Mouse (Mus musculus) ovary, postnatal 36 days (tissue): ENCODE measurements around the gene Comt.

Experiments used
- DNase-seq: peaks from one replicate; pipeline ENCODE4 v3.0.0; 2022; ENCODE audit warnings: low spot score, mixed read lengths

Comt gene

DNA sequence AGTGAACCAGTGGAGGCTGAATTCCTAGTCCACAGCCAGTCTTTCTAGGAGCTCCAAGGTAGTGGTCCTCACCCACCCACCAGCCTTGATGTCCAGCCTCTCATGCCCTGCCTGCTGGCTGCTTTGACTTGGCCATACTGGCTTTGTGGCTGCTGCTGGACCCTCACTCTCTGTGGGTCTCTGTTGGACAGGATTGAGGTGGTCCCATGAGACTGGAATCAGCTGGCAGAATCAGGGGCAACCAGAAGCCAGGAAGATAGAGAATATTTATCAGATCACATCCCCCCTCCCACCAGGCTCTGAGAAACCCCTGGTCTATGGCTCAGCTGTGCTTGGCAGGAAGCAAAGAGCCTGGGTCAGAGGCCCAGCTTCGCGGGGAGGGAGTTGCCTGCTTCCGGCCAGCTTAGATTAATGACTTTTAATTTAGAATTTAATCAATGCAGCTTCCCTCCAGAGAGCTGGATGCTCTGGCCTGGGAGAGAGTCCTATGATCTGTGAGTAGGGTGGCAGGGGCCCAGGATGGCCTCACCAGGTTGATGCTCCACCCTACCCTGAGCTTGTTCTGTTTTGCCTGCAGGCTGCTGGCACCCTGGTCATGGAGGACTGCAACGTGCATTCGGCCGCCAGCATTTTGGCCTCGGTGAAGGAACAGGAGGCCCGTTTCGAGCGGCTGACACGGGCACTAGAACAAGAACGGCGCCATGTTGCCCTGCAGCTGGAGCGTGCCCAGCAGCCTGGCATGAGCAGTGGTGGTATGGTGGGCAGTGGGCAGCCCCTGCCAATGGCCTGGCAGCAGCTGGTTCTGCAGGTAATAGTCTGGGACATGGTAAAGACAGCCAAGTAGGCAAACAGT, 37.8 kb downstream of the Comt start:
- peak; percentile 5 for DNase-seq

DNA sequence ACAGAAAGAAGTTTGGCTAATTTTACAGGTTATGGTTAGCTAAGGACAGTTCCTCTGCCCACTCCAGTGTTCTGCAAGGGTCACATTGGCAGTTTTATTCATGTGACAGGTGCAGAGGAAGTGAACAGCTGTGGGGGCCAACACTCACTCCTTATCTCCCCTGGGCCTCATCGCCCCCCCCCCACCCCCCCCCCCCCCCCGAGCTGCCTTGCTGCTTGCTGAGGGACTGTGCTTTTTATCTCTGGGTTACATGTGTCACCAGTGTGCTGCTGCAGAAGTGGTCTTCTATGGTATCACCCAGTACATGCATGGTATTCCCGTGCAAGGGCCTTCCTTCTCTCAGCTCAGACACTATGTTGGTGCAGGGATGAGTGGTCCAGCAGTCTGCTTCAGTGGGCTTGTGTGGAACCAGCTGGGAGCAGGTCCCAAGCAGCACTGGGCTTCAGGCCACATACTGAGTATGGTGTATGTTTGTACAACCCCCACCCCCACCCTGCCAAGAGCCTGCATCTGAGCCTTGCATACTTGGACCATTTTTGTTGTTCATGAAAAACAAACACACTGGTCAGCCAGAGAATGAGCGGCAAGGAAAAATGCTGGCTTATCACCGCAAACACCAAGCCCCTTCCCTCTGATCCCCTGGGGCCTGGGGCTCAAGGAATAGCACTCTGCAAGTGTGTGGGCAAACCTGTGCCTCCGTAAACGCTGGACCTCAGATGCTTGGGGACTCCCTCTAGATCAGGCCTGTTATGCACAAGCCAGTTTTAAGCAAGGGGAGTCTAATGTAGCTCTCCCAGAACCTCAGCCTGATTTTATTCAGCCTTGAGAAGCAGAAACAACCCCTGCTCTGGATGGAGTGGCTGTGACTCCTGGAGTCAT, 38.7 kb downstream of the Comt start:
- DNase-seq, result peak; percentile 4

DNA sequence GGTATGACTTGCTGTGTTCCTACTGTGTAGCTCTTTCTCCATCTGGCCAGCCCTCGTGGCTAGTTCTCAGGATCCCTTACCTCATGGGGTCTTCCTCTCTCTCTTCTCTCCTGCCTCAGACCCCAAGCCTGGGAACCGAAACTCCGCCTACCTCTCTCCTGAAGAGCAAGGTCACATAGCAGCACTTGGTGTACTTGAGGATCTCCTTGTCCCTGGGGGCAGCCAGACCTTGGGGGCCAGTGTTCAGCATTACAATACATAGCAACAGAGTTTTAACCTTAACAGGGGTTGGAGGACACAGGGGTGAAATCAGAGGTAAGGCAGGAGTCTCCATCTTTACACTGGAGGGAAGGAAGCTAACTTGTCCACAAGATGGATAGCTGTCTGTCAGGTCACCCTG, 39.7 kb downstream of the Comt start:
- DNase-seq, result peak; percentile 11

DNA sequence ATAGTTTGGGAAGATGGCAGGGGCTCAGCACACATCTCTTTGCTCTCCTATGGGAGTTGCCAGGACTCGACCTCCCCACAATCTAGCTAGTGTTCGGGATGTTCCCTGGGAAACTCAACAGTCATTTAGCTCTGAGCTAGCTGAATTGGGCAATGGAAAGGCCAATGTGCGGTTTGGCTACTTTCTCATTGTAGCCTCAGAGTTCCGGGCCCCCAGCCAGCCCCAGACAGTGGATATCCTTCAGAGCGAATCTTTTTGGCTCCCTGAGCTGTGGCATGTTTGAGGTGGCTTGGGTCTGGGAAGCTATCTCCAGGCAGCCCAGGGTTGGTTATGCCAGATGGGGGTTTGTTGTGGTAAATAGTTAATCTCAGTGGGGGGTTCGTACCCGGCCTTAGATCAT, 40.2 kb downstream of the Comt start:
- no peak for DNase-seq

DNA sequence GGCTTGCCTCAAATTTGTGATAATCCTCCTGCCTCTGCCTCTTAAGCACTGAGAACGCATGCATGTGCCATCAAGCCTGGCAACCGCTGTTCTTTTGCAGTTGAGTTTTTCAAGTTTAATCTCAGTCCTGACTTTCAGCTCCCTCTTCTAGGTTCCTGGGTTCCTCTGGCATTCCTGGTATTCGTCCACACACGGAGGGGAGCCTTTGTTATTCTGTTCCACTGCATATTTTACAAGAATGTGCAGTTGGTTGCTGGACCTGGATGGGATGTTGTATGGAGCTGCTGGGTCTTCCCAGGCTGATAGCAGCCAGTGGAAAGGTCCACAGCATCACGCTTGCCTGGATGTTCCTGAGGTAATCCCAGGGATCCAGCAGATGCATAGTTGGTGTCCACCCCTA, 41.2 kb downstream of the Comt start:
- DNase-seq, result no peak

DNA sequence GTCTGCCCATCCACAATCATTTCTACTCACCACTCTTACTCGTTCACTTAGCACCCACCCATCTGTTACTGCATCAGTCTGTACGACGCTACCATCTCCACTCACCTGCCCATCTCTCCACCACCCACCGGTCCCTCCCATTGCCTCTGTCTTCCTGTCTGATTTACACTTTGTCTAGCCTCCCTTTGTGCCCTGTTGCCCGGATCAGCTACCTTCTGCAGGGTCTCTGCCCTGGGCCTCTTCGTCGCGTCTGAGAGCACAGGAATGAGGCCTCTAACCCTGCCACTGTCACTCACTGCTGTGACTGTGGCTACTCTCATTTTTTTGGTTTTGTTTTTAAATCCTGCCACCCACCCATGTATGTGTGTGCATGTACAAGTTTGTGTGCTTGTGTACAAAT, 42.0 kb downstream of the Comt start:
- DNase-seq, result no peak

DNA sequence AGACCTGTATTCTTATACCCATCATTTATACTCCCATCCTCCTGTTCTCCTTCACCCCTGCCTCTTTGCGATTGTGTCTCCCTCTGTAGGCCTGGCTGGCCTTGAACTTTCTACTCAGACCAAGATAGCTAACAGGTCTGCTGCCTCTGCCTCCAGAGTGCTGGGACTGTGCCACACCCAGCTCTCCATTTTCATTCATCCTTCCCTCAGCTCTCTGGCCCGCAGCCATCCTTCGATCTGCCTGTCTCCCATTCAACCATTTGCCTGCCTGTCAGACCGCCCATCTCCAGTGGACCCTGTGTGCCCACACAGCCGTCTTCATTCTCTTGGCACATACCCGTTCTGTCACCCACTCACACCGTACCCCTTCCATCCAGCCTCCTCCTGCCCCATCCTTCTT, 42.4 kb downstream of the Comt start:
- no peak for DNase-seq

DNA sequence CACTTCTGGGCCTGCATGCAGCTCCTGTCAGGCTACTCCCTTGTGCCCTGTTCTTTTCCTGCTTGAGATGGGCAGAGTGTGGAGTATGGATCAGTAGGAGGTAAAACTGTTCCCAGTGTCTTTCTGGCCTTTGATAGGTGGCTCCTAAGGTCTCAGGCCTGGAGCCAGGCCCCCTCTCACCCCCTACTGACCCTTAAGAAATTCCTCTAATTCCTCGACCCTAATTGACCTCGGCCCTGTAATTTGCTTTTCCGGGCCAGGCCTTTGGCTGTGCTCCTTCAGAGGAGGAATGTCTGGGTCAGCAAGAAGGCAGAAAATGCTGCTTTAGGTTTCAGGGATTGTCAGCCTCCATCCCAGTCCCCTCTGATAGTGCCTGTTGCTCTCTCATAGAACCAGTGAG, 42.9 kb downstream of the Comt start:
- no peak for DNase-seq

DNA sequence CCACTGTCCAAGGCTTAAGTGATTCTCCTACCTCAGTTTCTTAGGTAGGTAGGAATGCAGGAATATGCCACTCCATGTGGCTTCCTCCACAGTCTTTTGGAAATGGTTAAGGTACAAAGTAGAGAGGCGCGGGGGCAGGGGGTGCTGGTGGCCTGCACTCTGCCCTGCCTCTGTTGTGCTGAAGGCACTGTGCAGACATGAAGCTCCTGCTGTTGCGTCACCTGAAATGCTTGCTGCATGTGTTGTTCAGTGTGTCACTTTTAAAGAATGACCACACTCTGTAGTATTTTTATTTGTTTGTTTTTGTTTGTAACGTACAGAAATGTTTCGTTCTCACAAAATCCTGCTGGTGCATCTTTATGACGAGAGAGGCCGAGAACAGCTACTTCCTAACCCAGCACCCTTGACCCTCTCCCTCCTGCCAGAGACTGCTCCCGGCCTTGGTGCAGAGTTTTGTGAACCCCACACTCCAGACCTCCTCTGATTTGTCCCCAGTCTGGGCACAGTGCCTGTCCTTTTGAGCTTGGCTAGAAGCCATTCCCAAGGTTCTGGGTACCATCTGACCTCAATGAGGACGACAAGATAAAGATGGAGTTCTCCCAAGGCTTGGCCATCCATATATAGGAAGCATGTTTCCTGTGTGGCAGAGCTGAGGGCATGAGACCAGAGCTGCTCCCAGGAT, 43.5 kb downstream of the Comt start:
- peak; percentile 47 for DNase-seq

DNA sequence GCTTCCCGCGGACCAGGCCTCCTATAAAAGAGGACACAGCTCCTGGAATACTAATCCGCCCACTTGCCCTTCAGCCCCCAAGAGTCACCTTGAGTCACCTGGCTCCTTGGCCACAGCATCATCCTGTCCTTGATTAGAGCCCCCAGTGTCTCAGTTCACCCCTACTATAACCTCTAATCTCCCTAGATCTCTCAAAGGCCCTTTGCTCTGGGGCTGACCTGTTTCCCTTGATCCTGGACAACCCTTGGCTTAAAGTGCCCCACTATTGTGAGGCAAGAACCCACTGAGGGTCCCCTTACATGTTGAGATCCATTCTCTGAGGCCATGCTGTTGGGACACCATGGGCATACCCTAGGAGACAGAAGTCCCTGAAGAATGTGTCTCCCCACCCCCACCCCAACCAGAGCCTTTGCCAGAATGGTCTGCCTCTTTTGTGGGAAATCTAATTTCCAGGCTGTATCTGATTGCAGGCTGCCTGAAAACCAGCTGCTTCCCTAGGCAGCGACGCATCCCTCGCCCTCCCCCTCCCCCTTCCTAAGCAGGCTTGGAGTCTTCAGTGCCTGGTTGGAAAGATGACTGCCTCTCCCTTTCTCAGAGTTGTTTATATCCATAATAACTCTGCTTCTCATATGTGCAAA, 44.9 kb downstream of the Comt start:
- DNase-seq, result no peak

DNA sequence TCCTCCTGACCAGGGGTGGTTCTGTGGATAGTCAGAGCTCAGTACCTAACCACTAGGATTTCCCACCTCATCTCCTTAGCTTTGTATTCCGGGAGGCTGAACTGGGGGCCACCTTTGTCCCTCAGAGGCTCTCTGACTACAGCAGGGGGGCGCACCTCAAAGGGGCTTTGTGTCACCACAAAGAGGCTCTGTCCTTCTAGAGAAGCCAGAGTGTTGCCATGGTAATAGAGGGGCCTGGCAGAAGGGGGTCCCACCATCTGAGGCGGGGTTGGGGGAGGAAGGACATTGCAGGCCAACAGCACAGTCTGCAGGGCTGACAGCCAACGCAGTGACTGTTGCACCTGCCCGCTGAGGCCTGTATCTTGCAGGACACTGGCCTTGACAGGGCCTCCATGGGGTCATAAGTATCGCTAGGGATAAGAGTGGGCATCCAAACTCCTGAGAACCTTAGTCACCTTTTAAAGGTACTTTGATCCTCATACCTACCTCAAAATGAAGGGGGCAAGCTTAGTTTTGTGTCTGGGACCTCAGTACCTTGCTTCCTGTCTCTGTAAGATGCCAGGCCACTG, 46.1 kb downstream of the Comt start:
- DNase-seq, result no peak

DNA sequence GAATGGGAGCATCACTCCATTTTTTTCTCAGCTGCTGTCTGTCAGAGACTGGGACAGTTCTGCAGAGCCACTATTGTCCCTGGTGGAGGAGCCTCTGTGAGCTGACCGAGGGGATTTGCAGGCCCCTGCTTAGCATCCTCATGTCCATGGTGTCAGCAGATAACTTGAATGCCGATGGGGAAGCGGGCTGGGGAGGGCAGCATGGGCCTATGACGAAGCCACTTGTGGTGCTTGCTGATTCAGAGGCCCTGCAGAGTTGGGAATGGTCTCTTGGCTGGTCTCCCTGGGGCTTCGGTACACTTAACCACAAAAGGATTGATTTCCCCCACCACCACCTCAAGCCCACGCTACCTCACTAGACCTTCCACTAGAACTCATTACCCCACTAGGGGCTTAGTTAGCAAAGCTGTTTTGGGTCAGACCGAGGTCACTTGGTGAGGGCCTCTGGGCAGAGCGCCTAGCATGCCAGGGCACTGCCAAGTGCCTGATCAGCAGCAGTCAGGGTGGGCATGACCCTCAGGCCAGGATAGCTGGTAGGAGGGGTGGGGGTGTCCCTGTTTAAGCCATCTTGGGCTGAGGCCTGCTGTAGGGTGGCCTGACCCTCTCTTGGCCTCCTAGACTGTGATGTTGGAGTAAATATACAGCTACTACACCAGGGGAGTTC, 47.2 kb downstream of the Comt start:
- DNase-seq, result no peak

DNA sequence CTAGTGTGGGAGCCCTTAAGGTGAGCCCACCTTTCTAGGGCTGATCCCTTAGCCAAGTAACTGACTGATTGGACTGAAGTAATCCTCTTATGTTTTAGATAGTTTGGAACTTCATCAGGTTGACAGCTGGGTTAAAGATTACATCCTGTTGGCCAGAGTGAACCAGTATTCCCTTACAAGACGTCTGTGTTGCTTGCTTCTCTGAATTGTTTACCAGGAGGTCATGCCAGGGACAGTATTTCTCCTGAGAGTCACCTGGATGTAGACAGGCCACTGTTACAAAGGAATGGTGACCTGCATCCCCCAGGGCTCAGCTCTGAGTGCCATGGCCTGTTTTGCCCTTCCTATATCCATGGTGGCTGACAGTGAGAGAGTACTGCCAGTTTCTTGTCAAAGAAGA, 48.2 kb downstream of the Comt start:
- DNase-seq, result no peak

DNA sequence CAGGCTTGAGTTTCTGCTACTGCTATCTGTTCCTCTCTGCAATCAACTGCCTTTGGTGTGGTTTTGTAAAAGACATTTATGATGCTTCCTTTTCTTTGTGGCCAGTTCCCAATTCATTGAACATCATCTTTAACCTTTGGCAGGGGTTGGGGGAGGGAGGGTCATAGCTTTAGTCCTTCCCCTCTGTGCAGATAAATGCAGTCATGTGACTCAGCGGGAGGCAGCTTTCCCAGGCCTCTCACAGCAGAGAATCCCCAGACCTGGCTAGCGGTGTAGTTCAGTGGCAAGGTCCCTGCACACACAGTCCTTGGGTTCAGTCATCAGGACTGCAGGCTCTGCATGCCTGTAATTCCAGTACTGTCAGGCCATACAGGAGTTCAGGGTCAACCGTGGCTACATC, 49.4 kb downstream of the Comt start:
- no peak for DNase-seq

DNA sequence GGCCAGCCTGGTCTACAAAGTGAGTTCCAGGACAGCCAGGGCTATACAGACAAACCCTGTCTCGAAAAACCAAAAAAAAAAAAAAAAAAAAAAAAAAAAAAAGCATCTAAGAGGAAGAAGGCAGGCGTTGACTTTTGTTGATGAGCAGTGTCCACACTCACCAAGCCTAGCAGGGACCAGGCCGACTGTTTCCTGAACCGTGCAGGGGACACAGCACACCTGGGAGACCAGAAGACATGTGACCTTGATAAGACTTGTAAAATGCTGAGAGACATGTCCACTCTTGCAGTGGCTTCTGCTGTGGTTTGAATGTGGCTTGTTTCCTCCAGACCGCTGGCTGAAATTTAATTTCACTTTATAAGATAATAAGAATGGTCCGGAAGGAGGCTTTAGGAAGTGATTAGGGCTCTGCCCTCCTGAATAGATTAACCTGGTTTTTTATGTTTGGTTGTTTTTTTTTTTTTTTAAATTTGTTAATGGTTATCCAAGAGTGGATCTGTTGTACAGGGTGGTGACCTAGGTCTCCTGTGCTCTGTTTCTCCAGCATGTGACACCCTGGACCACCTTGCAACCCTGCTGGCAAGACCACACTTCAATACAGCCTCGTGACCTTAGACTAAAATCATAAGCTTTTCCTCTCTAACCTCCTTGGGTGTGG, 50.2 kb downstream of the Comt start:
- no peak for DNase-seq

DNA sequence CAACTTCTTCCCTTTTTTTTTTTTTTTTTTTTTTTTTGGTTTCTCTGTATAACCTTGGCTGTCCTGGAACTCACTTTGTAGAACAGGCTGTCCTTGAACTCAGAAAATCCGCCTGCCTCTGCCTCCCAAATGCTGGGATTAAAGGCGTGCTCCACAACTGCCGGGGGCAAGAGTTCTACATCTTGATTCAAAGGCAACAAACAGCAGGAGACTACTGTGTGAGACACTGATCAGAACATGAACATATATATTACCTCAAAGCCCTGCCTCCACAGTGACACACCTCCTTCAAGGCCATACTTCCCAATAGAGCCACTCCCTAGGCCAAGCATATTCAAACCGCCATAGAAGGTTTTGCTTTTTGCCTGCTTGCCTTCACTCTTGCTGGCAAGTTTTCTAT, 53.0 kb downstream of the Comt start:
- no peak for DNase-seq

DNA sequence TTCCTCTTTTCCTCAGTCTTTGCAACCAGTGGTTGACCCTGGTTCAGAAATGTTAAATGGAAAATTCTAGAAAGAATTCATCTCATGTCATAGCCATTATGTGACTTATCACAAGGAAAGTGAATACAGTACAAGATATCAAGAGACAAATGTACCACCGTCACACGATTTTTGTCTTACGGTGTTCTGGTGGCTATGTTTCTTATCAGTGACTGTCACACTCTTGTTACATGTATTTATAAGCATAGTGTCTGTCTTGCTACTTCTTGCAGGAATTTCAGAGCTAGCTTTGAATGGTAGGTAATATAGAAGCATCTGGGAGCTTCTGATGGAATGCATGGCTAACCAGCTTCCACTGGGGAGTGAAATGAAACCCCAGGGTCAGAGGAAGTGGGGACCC, 56.5 kb downstream of the Comt start:
- DNase-seq, result no peak

DNA sequence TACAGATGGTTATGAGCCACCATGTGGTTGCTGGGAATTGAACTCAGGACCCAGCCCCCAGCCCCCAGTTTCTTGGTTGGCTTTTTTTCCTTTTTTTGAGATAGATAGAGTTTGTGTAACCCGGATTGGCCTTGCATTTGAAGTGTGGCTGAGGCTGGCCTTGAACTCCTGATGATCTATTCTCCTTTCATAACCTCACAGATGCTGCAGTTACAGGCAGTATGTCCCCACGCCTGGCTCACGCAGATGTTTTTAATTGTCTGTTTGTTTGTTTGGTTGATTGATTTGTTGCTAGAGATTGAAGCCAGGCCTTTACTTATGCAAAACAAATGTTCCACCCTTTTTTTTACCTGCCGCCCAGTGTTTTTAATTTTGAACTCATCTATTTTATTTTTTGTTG, 59.8 kb downstream of the Comt start:
- DNase-seq, result no peak

DNA sequence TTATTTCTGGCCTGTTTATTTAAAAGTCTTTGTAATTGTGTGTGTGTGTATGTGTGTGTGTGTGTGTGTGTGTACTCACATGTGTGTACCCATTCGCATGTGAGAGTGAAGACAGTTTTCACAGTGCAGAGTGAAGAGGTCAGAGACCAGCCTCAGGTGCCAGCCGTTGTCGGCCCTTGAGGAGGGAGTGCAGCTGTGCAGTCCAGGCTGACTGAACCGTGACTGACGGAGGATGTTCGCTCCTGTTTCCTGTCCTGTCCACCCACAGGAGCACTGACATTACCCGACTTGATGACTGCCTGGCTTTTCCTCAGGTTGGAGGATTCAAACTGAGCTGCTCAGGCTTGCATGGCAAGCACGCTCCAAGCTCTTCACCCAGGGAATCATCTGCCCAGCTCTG, 63.7 kb downstream of the Comt start:
- DNase-seq, result no peak

DNA sequence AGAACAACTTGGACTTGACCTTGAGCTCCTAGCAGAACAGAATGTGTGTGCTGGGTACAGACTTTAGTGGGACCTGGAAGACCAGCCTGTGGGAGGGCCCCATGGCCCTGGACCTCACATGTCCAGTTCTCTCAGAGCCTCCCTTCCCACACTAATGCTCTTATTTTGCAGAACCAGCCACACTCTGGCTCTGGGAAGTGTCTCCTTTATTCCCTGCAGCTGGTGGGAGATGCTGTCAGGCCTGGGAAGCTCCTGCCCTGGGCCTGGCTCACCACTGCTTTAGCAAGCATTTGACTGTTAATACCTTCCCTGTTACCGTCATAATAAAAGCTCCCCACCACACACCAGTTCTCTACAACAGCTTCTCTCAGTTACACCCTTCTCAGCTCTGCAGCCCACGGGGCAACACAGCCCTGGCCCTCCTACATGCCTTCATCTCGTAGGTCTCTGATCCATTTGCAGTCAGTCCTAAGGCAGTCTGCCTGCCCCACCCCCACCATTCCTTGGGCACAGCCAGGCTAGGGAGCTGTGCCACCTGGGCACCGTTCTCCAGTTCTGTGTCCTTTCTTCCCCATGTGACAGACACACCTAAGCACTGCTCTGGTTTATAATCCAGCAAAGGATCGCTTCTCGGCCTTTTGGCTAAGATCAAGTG, 66.4 kb downstream of the Comt start:
- DNase-seq, result no peak
